Mouse (Mus musculus) cerebellum, adult 9-11 months (tissue): ENCODE data around the gene Zfp523.

Source experiments
- DNase-seq: peaks from one replicate; pipeline ENCODE4 v3.0.0; 2022

The Zfp523 gene

DNA sequence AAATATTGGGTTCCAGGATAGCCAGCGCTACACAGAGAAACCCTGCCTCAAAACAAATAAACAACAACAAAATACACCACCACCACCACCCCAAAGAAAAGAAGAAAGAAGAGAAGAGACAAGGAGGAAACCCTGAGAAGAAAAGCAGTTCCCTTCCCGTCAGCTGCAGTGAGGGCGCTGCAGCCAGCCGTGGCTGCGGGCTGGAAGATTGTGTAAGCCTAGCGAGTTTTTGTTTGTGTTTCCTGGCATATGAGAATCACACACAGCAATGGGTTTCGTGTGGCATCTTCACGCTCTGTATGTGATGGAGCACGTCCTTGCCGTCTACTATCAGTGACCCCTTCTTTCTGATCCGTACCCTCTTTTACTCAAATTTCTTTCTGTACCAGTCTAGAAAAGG, 69.7 kb downstream of the Zfp523 start:
- no peak for DNase-seq

DNA sequence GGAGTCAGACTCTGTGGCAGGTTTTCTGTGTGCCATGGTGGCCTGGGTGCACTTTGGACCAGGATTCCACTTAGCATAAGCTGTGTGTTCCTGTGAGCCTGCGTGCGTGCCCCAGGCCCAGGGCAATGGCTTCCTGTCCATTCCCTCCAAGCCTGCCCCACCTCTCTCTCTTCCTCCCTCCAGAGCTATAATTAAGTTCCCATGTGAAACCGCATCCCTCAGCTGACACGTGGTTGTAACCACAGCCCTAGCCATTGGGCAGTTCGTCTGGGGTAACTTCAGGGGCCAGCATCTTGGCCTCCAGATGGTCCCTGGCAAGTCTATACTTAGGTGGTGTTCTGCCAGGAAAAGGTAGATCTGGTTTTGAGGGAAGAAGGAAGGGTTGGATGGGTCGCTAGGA, 70.7 kb downstream of the Zfp523 start:
- no peak for DNase-seq

DNA sequence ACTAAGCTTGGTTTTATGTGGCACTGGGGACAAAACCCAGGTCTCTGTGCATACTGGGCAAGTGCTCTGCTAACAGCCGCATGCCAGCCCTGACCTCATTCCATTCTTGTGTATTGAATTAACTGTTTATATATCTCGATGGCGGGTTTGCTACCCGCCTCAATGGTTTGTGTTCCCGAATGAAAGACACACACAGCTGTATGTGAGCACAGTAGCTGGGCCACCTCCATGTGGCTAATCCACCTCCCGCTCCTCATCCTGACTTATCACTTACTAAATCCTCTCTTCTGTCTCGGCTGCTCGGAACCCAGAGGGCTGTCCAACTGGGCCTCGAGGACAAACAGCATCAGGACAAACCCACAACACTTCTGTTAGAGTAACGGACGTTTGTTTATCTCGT, 72.1 kb downstream of the Zfp523 start:
- no peak for DNase-seq

DNA sequence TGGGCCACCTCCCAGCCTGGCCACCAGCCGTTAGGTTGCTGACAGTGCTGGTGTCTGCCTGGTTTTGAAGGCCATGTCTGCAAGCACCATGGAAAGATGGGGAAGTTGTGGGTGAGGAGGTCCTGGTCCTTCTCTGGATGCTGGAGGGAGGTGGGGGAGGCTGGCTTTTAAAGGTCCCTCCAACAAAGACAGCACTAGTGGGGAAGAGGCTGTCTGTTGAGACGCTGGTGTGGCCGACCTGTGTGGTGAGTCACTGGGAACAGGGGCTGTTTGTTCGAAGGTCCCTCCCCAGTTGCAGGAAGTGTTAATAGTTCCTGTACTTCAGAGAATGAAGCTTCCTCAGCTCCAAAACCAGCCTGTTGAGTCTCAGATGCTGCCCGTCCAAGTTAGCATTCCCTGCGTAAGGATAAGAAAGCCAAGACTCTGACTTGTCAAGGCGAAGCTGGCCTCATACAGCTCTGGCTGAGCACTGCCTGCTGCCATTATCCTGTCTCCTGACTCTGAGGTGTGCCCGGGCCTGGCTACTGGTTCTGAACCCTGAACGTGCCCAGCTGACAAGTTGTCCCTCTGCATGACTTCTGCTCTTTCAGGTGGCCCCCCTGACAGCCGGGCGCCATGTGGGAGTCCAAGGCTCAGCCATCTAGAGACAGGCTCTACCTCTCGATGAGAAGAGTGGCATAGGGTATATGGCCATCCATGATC, 74.8 kb downstream of the Zfp523 start:
- DNase-seq = no peak

DNA sequence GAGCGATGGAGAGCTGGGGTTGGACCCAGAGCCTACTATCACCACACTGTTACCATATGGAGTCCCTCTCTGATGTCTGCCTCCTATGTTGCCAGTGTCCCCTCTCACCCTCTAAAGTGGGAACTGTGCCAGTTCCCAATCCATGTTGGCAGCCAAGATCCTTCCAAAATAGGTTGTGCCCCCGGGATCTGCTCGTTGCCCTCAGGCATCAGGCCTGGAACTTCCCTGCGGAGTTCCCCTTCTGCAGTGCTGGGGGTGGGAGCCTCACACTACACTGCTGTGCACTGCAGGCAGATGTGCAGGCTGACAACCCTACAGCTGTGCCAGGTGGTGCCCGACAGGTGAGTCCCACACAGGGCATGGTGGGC, 75.3 kb downstream of the Zfp523 start:
- DNase-seq = no peak

DNA sequence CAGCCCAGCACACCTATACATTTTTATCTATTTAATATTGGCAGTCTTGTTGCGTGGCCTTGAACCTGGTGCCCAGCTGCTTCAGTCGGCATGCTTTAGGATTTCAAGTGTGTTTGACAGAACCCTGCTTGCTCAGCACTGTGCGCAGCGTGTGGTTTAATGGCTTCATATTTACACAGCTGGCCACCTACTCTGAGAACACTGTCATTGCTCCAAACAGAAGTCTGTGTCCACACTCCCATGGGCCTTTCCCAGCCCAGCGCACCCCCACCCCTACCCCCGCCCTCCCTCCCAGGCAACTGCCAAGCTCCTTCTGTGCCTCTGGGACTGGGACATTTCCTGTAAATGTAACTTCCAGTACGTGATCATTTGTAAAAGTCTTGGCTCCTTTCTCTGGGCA, 76.3 kb downstream of the Zfp523 start:
- no peak for DNase-seq

DNA sequence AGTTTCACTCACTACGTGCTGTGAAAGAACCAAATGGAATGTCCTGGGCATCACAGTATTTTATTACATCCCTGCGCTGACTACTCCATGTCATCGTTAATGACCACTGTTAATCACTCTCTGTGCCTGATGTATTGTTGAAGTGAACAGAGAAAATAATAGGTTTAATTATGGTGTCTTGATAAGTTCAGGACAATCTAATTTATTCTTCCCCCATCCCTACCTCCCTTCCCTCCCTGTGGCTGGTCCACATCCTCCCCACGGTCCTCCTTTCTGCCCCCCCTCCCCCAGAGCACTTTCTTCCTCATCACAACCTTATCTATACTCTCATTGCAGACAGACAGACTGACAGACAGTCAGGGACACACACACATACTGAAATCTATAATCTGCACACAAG, 77.9 kb downstream of the Zfp523 start:
- DNase-seq = no peak
